Mouse (Mus musculus) forebrain, embryonic 15.5 days (tissue): ENCODE results near the gene Oxct2b. TPM values are rescaled to one million over a fixed set of nuclear protein-coding genes. Genes with fewer than 3 reads are reported as not detected.

Source experiments
- ATAC-seq: fragments of 200-750 bp; cut with Nextera tagmentation; replicated peaks from 2 replicates; pipeline ENCODE4 v1.8.0; 2017; ENCODE audit warnings: mild to moderate bottlenecking, moderate TSS enrichment, moderate library complexity
- H3K27ac ChIP-seq: fragments of 300-500 bp; sonication (generic); replicated peaks from 2 replicates; pipeline ENCODE4 v1.5.1; 2015; ENCODE audit warnings: mild to moderate bottlenecking, inconsistent platforms
- H3K27me3 ChIP-seq: fragments of 300-500 bp; sonication (generic); 2 replicates; pipeline ENCODE4 v1.6.1; 2015; ENCODE audit warnings: inconsistent platforms
- H3K36me3 ChIP-seq: fragments of 300-500 bp; sonication (generic); 2 replicates; pipeline ENCODE4 v1.6.1; 2015; ENCODE audit warnings: mild to moderate bottlenecking, inconsistent platforms
- H3K4me1 ChIP-seq: fragments of 300-500 bp; sonication (generic); 2 replicates; pipeline ENCODE4 v1.6.1; 2015; ENCODE audit warnings: inconsistent platforms
- H3K4me2 ChIP-seq: fragments of 300-500 bp; sonication (generic); replicated peaks from 2 replicates; pipeline ENCODE4 v1.6.1; 2015; ENCODE audit warnings: mild to moderate bottlenecking, inconsistent platforms
- H3K4me3 ChIP-seq: fragments of 300-500 bp; sonication (generic); 2 replicates; pipeline ENCODE4 v1.5.1; 2015; ENCODE audit warnings: mild to moderate bottlenecking, inconsistent platforms
- H3K9ac ChIP-seq: fragments of 300-500 bp; sonication (generic); replicated peaks from 2 replicates; pipeline ENCODE4 v1.6.1; 2015; ENCODE audit warnings: mild to moderate bottlenecking, inconsistent platforms
- H3K9me3 ChIP-seq: fragments of 300-500 bp; sonication (generic); 2 replicates; pipeline ENCODE4 v1.6.1; 2016; ENCODE audit warnings: inconsistent platforms
- WGBS: fragments of 180-500 bp; shearing (Covaris S2); methylation state at CpG from one replicate; pipeline ENCODE4 v1.1.7; 2015; ENCODE audit warnings: mixed read lengths; 5-methylcytosine and 5-hydroxymethylcytosine counted together
- polyA plus RNA-seq: library from polyadenylated mRNA; unstranded; fragments of >200 nt; fragmentation: Nextera tagmentation; extraction: Ambion mirVana; gene quantifications from 2 replicates; pipeline ENCODE4 v1.2.1, GENCODE M21; 2015

Oxct2b gene
- polyA plus RNA-seq = 0.17 and 0.19 TPM in 2 replicates

GRCm38 (mm10) chr4:123116011-123116410, at the start of gene Oxct2b:
TSS of gene Oxct2b (plus strand) at chr4:123116266.
- Histone ChIP-seq H3K4me2 (peak within 1 kb of the TSS; percentile 61), H3K4me3 (peak within 1 kb of the TSS; percentile 39), H3K27ac (no peak within 1 kb of the TSS), H3K9me3 (no peaks in the 10 kb centered on the region), H3K27me3 (peaks cover 5% of the 10 kb centered on the region; the same call in 1 of the 2 replicates), H3K4me1 (no peaks in the 10 kb centered on the region), H3K36me3 (no peaks in the 10 kb centered on the region), H3K9ac (peak within 1 kb of the TSS; percentile 37; the same call in 1 of the 2 replicates)
- WGBS = 10% methylated on average over 22 of the region's 22 CpGs
- peak; percentile 33 for ATAC-seq

- H3K4me3 ChIP-seq = no peak overlapping the region
- H3K36me3 ChIP-seq = no peaks in the 10 kb centered on the region
- no peaks in the 10 kb centered on the region for H3K9me3 ChIP-seq
- H3K27ac ChIP-seq = no peak overlapping the region
- WGBS = 87% methylated on average over 6 of the region's 6 CpGs
- peaks cover 4% of the 10 kb centered on the region for H3K4me1 ChIP-seq
- H3K27me3 ChIP-seq = no peaks in the 10 kb centered on the region
- ATAC-seq = no peak
- no peak overlapping the region for H3K9ac ChIP-seq
- no peak overlapping the region for H3K4me2 ChIP-seq
These were observed 47.4 kb upstream of the Oxct2b start for GRCm38 (mm10) chr4:123068646-123069045.

GRCm38 (mm10) chr4:123071266-123071966, 44.6 kb upstream of the Oxct2b start:
- no peak overlapping the region for H3K9ac ChIP-seq
- H3K27ac ChIP-seq = no peak overlapping the region
- no peak for ATAC-seq
- H3K4me2 ChIP-seq = no peak overlapping the region
- peaks cover 4% of the 10 kb centered on the region for H3K4me1 ChIP-seq
- no peaks in the 10 kb centered on the region for H3K36me3 ChIP-seq
- no peaks in the 10 kb centered on the region for H3K9me3 ChIP-seq
- WGBS = 15% methylated on average over 13 of the region's 13 CpGs
- H3K27me3 ChIP-seq = no peaks in the 10 kb centered on the region
- H3K4me3 ChIP-seq = no peak overlapping the region

- Histone ChIP-seq H3K27ac (no peak overlapping the region), H3K9me3 (no peaks in the 10 kb centered on the region), H3K27me3 (no peaks in the 10 kb centered on the region), H3K4me2 (no peak overlapping the region), H3K9ac (no peak overlapping the region), H3K4me3 (no peak overlapping the region), H3K4me1 (peaks cover 4% of the 10 kb centered on the region; the same call in 1 of the 2 replicates), H3K36me3 (no peaks in the 10 kb centered on the region)
- WGBS = 75% methylated on average over 8 of the region's 8 CpGs
- ATAC-seq = no peak
These were observed 39.1 kb upstream of the Oxct2b start for GRCm38 (mm10) chr4:123076928-123077327.

- ATAC-seq = no peak
- no peaks in the 10 kb centered on the region for H3K36me3 ChIP-seq
- H3K9ac ChIP-seq = no peak overlapping the region
- H3K4me1 ChIP-seq = peaks cover 4% of the 10 kb centered on the region; the same call in 1 of the 2 replicates
- no peak overlapping the region for H3K4me2 ChIP-seq
- no peak overlapping the region for H3K27ac ChIP-seq
- H3K4me3 ChIP-seq = no peak overlapping the region
- H3K27me3 ChIP-seq = no peaks in the 10 kb centered on the region
- no peaks in the 10 kb centered on the region for H3K9me3 ChIP-seq
- 88% methylated on average over 4 of the region's 4 CpGs for WGBS
These were observed 37.8 kb upstream of the Oxct2b start for GRCm38 (mm10) chr4:123078231-123078630.

- no peak for ATAC-seq
- WGBS = 38% methylated on average over 13 of the region's 13 CpGs
- H3K9me3 ChIP-seq = no peaks in the 10 kb centered on the region
- no peaks in the 10 kb centered on the region for H3K27me3 ChIP-seq
- H3K9ac ChIP-seq = no peak overlapping the region
- no peaks in the 10 kb centered on the region for H3K36me3 ChIP-seq
- peaks cover 4% of the 10 kb centered on the region; the same call in 1 of the 2 replicates for H3K4me1 ChIP-seq
- no peak overlapping the region for H3K4me2 ChIP-seq
- H3K27ac ChIP-seq = no peak overlapping the region
- no peak overlapping the region for H3K4me3 ChIP-seq
These were observed 35.3 kb upstream of the Oxct2b start for GRCm38 (mm10) chr4:123080791-123081190.

- Histone ChIP-seq H3K4me3 (no peak overlapping the region), H3K36me3 (no peaks in the 10 kb centered on the region), H3K27ac (no peak overlapping the region), H3K4me2 (no peak overlapping the region), H3K9me3 (no peaks in the 10 kb centered on the region), H3K4me1 (peaks cover 4% of the 10 kb centered on the region; the same call in 1 of the 2 replicates), H3K27me3 (no peaks in the 10 kb centered on the region), H3K9ac (no peak overlapping the region)
- ATAC-seq = peak; percentile 79
- 70% methylated on average over 20 of the region's 20 CpGs for WGBS
These were observed 33.5 kb upstream of the Oxct2b start for GRCm38 (mm10) chr4:123082283-123083163.

- no peak for ATAC-seq
- H3K27ac ChIP-seq = no peak overlapping the region
- H3K36me3 ChIP-seq = no peaks in the 10 kb centered on the region
- no peaks in the 10 kb centered on the region for H3K27me3 ChIP-seq
- H3K4me2 ChIP-seq = no peak overlapping the region
- WGBS = 70% methylated on average over 13 of the region's 13 CpGs
- H3K4me1 ChIP-seq = peaks cover 4% of the 10 kb centered on the region; the same call in 1 of the 2 replicates
- H3K9me3 ChIP-seq = no peaks in the 10 kb centered on the region
- H3K9ac ChIP-seq = no peak overlapping the region
- H3K4me3 ChIP-seq = no peak overlapping the region
These were observed 32.7 kb upstream of the Oxct2b start for GRCm38 (mm10) chr4:123083323-123083902.

GRCm38 (mm10) chr4:123085290-123085689, 30.8 kb upstream of the Oxct2b start:
- no peak overlapping the region for H3K4me2 ChIP-seq
- no peaks in the 10 kb centered on the region for H3K36me3 ChIP-seq
- no peak for ATAC-seq
- no peak overlapping the region for H3K27ac ChIP-seq
- H3K9me3 ChIP-seq = no peaks in the 10 kb centered on the region
- H3K27me3 ChIP-seq = no peaks in the 10 kb centered on the region
- WGBS = 82% methylated on average over 2 of the region's 2 CpGs
- peaks cover 8% of the 10 kb centered on the region; the same call in 1 of the 2 replicates for H3K4me1 ChIP-seq
- no peak overlapping the region for H3K9ac ChIP-seq
- H3K4me3 ChIP-seq = no peak overlapping the region

- 87% methylated on average over 4 of the region's 4 CpGs for WGBS
- Histone ChIP-seq H3K9me3 (no peaks in the 10 kb centered on the region), H3K36me3 (no peaks in the 10 kb centered on the region), H3K4me1 (0 out of 2 replicates have a peak, but pooled peaks cover 4% of the 10 kb centered on the region), H3K4me3 (no peak overlapping the region), H3K4me2 (no peak overlapping the region), H3K27me3 (no peaks in the 10 kb centered on the region), H3K27ac (no peak overlapping the region), H3K9ac (no peak overlapping the region)
- ATAC-seq = no peak
These were observed 29.7 kb upstream of the Oxct2b start for GRCm38 (mm10) chr4:123086381-123086780.

- H3K27me3 ChIP-seq = no peaks in the 10 kb centered on the region
- H3K27ac ChIP-seq = no peak overlapping the region
- no peak overlapping the region for H3K9ac ChIP-seq
- no peak overlapping the region for H3K4me2 ChIP-seq
- no peak for ATAC-seq
- H3K4me3 ChIP-seq = no peak overlapping the region
- 0 out of 2 replicates have a peak, but pooled peaks cover 4% of the 10 kb centered on the region for H3K4me1 ChIP-seq
- H3K9me3 ChIP-seq = no peaks in the 10 kb centered on the region
- WGBS = 65% methylated on average over 5 of the region's 5 CpGs
- H3K36me3 ChIP-seq = no peaks in the 10 kb centered on the region
These were observed 23.4 kb upstream of the Oxct2b start for GRCm38 (mm10) chr4:123092621-123093020.
